Mouse (Mus musculus) heart, postnatal 14 days (tissue): ENCODE results near the gene Bbs7. TPM values are rescaled to one million over a fixed set of nuclear protein-coding genes. Genes with fewer than 3 reads are reported as not detected.

Source experiments
- DNase-seq, 2 experiments: peaks; one replicate each; pipeline ENCODE4 v3.0.0; 2021 to 2022
- intact Hi-C: fragments of 180-260 bp; cut with DNase I; formaldehyde crosslinking; loops from one replicate; pipeline ENCODE4 v1.15.1; 2025
- total RNA-seq, 2 experiments: library from RNA; stranded (reverse); gene quantifications; 2 replicates each; pipeline ENCODE4 v1.2.3; 2021

Bbs7 gene
- total RNA-seq, 2 experiments from 2014 or later, result 5.3 to 7.2 TPM

- intact Hi-C loops, result loop anchor here (2.0 kb wide), 1 partner anchor 18 kb away; no protein-coding TSS in a partner anchor
- DNase-seq, result peak; percentile 93 to 98
Measured at GRCm38 (mm10) chr3:36552406-36553047, 60.8 kb downstream of the Bbs7 start, which contains the start of gene Exosc9. Exosc9 (plus strand) TSS chr3:36552606.

- intact Hi-C loops, result loop anchor here (2.0 kb wide), 1 partner anchor 19 kb away; no protein-coding TSS in a partner anchor
- peak in 1 of 2 experiments; percentile 12 for DNase-seq
Measured at GRCm38 (mm10) chr3:36551851-36552384, 61.4 kb downstream of the Bbs7 start.

GRCm38 (mm10) chr3:36551343-36551742 is 61.9 kb downstream of the Bbs7 start:
- peak; percentile 53 to 63 for DNase-seq
- intact Hi-C loops, result no loop called here

- intact Hi-C loops, result no loop called here
- DNase-seq, result no peak
Measured at GRCm38 (mm10) chr3:36544961-36545360, 68.3 kb downstream of the Bbs7 start.

GRCm38 (mm10) chr3:36541399-36541798 is 71.9 kb downstream of the Bbs7 start:
- DNase-seq, result no peak
- intact Hi-C loops, result no loop called here

- intact Hi-C loops, result no loop called here
- DNase-seq, result no peak
Measured at GRCm38 (mm10) chr3:36540756-36541155, 72.5 kb downstream of the Bbs7 start.

- intact Hi-C loops, result no loop called here
- no peak for DNase-seq
Measured at GRCm38 (mm10) chr3:36537701-36538470, 75.4 kb downstream of the Bbs7 start.

- DNase-seq, result no peak
- intact Hi-C loops, result no loop called here
Measured at GRCm38 (mm10) chr3:36536041-36536440, 77.2 kb downstream of the Bbs7 start.

GRCm38 (mm10) chr3:36533201-36533672 is 80.0 kb downstream of the Bbs7 start:
- intact Hi-C loops, result no loop called here
- DNase-seq, result no peak

GRCm38 (mm10) chr3:36532738-36533137 is 80.5 kb downstream of the Bbs7 start:
- intact Hi-C loops, result no loop called here
- no peak for DNase-seq

GRCm38 (mm10) chr3:36531979-36532542 is 81.2 kb downstream of the Bbs7 start:
- intact Hi-C loops, result no loop called here
- DNase-seq, result no peak

GRCm38 (mm10) chr3:36531242-36531641 is 82.0 kb downstream of the Bbs7 start:
- intact Hi-C loops, result no loop called here
- no peak for DNase-seq

- DNase-seq, result no peak
- intact Hi-C loops, result no loop called here
Measured at GRCm38 (mm10) chr3:36530781-36531180, 82.5 kb downstream of the Bbs7 start.

- intact Hi-C loops, result no loop called here
- peak; percentile 61 to 74 for DNase-seq
Measured at GRCm38 (mm10) chr3:36530345-36530744, 82.9 kb downstream of the Bbs7 start.

- no peak for DNase-seq
- intact Hi-C loops, result no loop called here
Measured at GRCm38 (mm10) chr3:36524466-36524865, 88.8 kb downstream of the Bbs7 start.

Other genes with a start within 250 kb of the Bbs7 start
- gene Anxa5, start 137.6 kb downstream of the Bbs7 start, total RNA-seq, result 100 to 1,000 TPM; 166 to 168 TPM
- gene 1810062G17Rik, start 137.5 kb downstream of the Bbs7 start, total RNA-seq, result under 1 TPM; 0.24 to 0.74 TPM
- gene Gm11549, start 91.7 kb downstream of the Bbs7 start, total RNA-seq, result not detected
- 10 to 100 TPM; 19.6 to 21.5 TPM for gene Exosc9, start 60.9 kb downstream of the Bbs7 start, total RNA-seq
- 10 to 100 TPM in 1 of 2 experiments, 1 to 10 TPM in 1; 7.7 to 13.6 TPM for gene Ccna2, start 41.3 kb downstream of the Bbs7 start, total RNA-seq
- 1 to 10 TPM; 7.5 to 8.9 TPM for gene Trpc3, start 76.7 kb upstream of the Bbs7 start, total RNA-seq
- gene 4932438A13Rik, start 249.6 kb upstream of the Bbs7 start, total RNA-seq, result 10 to 100 TPM; 42.1 to 44.2 TPM